Mouse (Mus musculus): ENCODE measurements at regions not wholly inside any gene's neighbourhood (a gene's known extent, or its start where the extent isn't known, plus 50 kb on each side); places are given as distances from the start of the nearest gene placed in this dataset.

DNA sequence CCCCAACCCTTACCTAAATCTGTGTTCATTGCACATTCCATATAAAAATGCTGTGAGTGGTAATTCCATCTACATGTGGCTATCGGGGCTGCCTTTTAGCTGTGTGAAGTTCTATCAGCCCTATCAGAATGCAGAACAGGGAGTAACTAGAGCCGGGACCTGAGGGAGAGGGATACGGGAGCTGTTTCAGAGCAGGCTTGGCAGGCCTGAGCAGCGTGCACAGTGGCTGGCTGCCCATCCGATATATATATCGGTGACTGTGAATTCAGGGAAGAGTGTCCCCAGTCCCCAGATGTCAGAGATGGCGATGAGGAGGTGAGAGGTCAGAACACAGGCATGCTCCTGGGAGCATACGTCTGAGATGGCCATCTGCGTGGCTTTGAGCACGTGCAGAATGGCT is 79.0 kb downstream of the Arl4c start:
- DNase-seq (ENCODE audit: low read depth), result no peak

DNA sequence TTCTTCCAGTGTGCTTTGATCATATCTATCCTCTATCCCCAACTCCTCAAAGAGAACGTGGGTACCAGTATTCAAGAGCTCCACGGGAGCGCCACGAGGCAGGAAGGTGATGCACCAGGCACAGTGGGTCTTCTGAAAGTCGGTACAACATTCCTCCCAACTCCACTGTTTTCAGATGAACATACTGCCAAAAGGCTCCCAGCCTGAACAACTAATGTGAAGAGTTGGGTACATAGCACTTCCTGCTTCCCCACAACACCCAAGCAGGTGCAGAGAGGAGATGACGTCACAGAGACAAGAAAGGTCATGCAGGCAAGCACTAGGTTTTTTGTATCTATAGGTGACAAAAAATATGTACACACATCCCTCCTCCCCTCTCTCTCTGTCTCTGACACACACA is 79.7 kb downstream of the Arl4c start:
- no peak for DNase-seq (ENCODE audit: low read depth)

DNA sequence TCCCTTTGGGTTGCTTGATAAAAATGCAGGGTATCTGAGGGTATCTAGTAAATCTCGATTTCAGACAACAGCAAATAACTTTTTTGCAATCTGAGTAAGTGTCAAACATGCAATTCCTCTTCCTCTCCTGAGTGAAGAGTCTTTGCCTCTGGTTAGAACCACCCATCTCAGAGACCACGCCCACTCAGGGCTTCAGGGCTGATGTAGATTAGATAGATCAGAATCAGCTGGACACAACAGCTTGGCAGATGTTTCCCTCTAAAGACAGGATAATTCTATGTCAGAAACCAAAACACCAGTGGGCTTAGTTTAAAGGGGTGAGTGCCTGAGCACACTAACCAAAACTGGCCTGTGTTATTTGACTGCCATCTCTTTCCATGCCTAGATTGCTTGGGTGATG is 80.8 kb downstream of the Arl4c start:
- peak; percentile 28 for DNase-seq (ENCODE audit: low read depth)

DNA sequence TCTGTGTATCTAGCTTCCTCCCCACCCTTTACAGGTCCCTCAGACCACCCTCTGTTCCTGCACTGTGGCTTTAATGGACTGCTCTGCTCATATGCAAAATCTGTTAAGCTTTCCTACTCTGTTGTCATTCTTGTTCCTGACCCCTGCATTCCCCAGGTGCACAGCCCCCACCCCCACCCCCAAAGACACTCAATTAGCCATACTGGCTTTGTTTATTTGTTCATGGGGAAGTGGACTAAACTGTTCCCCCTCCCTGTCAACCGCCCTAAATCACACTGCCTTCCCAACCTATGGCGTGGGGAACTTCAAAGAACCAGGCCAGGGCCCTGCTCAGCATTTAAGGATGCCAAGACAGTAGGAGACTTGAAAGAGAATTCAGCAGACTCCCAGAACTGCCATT is 89.0 kb downstream of the Arl4c start:
- DNase-seq (ENCODE audit: low read depth), result no peak

DNA sequence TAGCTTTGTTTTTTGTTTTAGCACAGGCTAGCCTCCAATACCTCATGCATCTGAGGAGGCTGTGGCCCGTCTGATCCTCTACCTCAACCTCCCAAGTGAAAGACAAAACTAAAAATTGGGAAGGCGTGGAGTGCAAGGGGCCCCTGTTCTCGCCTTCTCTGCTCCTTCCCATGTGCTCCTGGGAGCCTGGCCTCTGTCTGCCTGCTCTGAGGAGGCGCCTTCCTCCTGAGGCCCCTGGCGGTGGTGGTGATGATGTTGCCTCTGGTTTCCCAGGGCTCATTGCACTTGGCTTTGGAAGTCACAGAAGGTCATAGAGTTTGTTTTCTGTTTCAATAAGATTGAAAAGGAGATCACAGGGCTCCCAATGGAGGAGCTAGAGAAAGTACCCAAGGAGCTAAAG is 90.8 kb downstream of the Arl4c start:
- DNase-seq (ENCODE audit: low read depth), result no peak

DNA sequence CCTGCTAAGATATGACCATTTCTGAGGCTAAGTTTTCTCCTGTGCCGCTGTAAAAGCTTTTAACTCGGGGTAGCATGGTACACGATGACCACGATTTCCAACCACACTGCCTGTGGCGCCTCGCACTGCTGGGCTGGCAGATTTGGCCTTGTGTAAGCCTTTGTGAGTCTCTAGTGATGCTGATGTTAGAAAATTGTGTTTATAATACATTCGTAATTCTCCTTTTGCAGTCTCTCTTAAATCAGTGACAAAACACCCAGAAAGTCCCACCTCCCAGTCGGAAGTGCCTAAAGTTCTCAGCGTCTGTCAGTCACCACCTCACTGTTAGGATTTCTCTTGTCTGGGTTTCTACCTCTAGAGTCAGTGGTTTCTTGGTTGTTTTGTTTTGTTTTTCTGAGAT is 91.2 kb downstream of the Arl4c start:
- peak; percentile 31 for DNase-seq (ENCODE audit: low read depth)

DNA sequence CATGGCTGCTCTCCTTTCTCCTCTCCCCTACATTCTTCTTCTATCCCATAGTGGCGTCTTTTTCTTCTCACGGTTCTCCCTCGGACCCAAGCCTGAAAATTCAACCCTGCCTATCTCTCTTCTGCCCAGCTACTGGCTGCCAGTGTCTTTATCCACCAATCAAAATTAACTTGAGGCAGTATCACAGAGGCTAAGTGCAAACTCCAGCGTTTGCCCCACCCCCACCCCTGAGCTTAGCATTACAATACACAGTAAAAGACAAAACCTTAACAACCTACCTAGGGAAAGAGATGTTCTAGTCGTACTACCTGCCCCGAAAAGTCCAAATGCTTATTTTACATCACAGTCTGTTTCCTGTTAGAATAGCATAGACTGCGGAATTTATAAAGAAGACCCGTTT is 93.2 kb downstream of the Arl4c start:
- no peak for DNase-seq (ENCODE audit: low read depth)

DNA sequence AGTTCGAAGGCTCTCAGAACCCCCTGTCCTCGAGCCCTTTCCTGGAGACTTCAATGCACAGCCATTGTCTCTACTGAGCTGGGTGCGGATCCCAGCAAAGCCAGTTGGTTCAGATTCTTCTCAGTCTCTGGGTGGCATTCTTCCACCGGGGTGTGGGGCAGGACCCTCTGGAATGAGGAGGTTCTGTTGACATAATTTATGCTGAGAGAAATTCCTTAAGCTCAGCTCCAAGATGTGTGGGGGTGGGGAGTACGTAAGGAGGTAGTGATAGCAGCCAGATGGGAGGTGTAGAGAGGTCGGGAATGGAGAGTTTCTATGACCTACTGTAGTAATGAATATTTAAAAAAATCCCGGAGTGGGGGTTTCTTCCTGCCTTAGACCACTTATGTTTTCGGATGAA is 93.8 kb downstream of the Arl4c start:
- no peak for DNase-seq (ENCODE audit: low read depth)

DNA sequence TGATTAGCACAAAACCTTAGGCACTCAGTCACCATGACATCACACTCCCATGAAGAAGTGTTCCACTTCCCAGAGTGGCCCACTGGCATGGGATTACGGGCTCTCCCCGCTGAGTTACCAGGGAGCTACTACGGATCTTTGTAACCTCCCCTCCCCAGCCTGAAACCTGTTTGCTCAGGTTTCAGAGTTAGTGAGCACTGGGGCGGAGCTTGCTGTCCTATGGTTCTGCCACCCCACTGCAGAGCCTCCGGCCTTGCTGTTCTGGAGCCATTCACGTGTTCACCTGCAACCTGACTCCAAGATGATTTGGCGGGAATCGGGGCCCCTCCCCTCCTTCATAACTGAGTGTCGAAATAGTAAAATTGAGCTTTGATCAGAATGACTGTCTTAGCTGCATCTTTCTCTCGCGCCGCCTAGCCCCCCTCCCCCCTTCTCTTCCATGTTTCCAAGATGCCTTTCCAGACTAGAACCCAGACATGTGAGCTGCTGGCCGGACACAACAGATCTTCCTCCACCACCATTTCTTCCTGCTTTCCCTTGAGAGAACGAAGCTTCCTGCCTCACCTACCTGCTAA is 95.8 kb upstream of the Glrp1 start:
- no peak for DNase-seq (ENCODE audit: low read depth)

DNA sequence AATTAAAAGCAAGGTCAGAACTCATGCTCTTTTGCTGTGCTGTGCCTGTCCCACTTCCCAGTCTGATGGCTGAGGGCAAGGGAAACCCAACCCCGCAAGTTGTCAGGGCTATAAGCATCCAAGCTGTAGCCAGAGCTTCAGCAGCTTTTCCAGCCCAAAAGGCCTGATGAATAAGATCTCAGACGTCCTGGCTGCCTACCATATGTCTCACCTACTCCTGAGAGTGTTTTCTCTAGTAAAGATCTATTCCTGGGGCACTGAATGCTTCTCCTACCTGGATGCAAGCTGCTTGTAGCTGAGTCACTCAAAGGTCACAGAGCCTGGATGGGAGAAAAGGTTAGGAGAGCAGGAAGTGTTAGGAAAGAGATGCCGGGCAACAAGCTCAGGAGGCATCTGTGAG is 92.4 kb upstream of the Glrp1 start:
- DNase-seq (ENCODE audit: low read depth), result no peak

DNA sequence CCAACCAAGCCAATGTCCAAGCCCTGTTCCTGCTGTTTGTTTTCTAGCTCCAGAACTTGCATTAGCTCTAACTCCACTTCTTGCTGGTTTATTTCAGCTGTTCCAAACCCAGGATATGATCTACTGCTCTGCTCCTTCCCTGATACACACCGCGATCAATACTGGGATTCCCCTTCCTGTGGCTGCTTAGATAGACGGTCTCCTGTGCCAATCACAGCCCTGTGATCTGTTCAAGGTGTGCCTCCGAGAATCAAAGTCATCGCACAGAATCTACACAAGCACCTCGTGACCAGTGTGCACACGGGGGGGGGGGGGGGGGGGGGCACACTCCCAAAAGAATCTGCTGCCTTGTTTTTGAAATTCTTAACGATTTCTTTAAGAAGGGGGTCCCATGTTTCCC is 91.9 kb upstream of the Glrp1 start:
- no peak for DNase-seq (ENCODE audit: low read depth)

DNA sequence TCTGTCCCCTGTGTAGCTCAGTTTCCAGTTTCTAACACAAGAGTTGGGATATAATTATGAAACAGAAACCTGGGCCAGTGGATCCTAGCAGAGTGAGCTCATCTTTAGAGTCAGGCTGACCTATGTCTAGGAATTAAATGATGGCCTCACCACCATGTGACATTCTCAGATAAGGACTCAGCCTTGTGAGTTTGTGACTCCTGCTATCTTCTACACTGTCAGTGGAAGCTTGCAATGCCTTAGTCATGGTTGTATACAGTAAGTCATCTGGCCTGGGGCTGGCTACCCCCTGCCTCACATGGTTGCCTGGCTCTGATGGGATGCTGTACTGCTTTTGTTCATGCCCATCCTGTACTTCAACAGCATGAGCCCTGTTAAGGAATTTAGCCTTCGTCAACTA is 90.3 kb upstream of the Glrp1 start:
- no peak for DNase-seq (ENCODE audit: low read depth)

DNA sequence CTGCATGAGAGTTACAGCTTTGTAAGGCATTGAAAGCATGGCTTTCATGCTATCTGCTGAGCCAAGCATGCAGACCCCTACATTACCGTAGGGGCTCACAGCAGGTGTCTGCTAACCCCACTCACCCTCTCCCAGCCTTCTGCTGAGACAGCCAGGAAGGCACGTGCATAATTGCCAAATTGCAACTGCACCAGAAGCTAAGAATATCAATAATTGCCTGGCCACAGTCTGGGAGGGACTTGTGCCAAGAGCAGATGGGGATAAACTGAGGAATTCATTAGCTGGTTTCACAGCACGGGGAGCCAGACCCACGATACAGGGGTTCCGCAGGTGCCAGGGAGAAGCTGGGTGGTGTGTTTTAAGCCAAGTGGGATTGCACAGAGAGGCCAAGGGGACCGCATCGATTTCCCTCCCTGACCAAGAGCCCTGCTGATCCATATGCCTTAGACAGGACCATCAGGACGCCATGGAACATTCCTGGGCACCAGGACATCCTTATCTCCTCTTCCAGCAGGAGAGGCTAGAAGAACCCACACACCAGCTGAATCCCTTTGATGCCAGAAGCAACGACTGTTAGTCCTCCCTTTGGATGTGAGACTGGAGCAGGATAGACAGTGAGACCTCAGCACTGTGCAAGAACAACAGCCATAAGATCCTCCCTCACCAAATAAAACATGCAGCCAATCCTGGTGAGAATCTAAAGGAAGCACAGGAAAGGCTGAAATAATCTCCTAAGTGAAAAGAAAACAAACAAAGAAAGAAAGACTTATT is 84.8 kb upstream of the Glrp1 start:
- no peak for DNase-seq (ENCODE audit: low read depth)

DNA sequence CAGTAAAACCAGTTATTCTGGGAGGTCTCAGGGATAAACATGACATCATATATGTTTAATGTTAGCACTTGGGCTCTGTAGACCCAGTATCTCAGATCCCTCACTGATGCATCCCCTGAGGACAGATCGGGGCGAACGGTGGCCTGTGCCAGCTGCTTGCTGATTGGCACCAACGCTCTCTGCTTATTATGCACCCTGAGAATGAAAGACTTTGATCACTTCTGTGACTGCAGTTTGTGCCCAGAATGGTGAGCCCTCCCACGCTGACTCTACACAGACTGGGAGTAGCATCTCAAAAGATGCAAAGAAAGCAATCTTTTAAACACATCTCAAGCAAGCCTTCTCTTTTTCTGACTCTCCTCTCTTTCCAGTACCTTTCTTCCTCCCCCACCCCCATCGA is 82.2 kb upstream of the Glrp1 start:
- no peak for DNase-seq (ENCODE audit: low read depth)

DNA sequence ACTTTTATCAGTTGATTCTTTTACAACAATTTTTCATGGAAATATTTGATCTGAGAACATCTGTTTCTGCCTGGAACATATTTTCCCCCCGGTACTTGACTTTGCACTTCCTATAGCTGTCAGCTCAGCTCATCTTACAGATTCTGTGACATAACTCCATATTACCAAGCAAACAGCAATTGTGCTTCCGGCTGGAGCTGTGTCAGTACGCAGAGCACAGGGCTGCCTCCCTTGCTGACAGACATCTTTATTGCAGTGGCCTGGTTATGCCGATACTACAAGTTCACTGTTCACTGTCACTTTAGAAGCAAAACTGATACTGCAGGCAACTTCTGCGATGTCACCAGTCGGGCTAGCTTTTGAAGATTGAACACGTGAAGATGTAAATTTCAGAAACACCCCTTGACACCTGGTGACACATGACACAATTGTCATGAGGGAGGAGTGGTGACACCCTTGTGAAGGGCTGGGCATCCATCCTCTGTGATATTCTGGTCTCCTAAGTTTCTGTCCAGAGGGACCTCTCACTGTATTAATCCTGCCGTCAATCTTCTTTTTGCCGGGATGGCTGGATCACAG is 81.0 kb upstream of the Glrp1 start:
- no peak for DNase-seq (ENCODE audit: low read depth)

DNA sequence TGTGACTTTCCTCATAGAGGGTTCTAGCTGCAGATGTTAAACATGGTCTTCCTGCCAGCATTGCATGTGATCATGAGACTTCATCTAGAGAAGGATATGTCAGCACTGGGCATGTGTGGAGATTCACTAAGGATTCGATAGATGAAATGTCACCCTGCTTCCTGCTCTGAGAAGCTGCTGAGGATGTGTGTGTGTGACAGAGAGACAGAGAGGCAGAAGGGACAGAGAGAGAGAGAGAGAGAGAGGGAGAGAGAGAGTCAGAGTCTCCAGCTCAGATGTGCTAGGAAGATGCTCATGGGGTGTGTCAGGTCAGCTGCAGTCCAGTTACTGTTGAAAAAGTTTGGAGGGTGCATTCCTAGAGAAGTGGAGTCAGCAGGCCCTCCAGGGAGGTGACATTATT is 78.9 kb upstream of the Glrp1 start:
- DNase-seq (ENCODE audit: low read depth), result no peak

DNA sequence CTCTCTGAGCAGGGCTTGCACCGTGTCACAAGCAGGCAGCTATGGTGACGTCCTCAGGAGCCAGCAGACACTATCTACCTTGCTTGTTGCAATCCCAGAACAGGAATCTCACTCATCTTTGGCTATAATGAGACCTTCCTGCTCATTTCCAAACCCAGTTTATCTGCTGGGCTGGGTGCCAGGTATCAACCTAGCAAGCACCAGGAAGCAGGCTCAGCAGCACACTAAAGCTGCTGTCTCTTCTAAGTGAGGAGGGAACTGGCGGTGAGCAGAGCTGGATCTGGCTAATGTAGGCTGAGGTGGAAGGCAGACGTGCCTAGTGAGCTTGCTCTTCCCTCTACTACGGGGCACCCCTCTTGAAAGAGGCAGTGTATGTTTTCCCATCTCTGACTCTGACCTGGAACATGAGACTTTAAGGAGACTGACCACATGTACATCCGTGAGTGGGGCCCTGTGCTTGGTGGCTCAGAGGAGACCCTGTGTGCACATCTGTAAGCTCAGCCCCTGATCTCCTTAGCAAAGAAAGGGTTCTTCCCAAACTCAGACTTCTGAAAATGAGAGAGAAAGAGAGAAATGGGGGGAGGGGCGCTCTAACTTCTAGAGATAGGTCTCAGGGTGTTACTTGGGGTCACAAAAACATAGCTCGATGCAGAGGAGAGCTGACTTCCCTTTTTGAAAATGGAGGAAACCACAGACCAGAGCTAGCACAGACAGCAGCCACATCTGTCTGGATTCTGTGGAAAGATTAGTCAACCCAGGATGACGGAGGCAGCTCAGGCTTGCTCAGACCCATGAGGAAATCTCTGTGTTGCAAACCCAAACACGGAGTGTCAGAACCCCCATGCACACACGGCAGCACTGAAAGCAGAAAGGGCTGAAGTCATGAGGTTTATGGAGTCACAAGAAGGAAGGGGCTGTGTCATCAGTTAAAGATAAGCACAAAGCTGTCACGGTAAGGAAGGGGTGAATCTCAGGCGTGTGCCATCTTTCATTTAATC is 77.3 kb upstream of the Glrp1 start:
- peak; percentile 98 for DNase-seq (ENCODE audit: low read depth)

DNA sequence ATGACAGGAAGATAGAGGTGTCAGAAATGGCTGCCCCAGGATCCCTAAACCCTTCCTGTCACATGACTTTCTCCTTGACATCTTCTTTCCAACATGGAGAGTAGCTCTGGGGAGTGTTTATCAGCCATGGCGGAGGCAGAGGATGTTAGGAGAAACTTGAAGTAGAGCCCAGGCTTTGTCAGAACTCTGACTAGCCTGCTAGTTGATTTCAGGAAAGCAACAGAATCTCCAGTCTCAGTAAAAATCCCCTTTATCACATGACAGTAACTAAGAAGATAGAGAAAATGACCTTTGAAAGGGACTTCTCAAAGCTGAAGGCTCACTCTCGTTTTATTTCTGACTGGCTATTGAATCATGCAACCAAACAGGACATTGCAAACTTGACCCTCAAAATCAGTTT is 76.3 kb upstream of the Glrp1 start:
- DNase-seq (ENCODE audit: low read depth), result no peak

DNA sequence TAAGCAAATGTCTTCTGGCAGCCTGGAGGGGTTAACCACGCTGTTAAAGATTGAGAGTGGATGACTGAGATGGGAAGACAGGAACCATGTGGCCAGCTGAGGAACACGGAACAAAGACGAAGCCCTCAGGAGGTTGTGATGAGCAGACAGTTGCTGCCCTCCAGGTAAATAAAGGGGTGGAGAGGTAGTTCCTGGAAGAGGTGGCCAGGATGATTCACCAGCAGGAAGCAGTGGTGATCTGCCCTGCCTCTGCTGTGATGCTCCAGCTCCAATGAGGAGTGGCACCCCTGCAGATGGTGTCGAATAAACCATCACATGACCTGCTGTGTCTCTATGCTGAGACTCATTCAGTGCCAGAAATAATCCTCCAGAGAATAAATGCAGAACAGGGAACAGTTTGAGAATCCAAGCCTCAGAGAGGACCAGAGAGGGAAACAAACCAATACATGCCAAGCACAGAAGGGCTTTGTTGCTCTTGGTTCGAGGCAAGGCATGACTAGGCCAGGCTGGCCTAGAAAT is 74.7 kb upstream of the Glrp1 start:
- DNase-seq (ENCODE audit: low read depth), result no peak

DNA sequence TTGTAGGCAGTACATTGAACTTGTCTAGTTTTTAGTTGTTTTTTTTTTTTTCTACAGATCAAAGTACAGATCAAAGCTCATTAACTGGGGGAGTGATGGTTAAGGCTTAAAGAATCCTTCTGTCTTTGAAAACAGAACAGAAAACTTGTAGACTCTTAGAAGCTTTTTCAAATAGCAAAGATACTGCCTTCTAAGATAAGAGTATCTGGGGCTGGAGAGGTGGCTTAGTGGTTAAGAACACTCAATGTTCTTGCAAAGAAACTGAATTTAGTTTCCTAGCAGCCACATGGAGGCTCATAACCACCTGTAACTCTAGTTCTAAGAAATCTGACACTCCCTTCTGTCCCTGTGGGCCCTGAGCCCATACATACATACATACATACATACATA is 68.4 kb upstream of the Glrp1 start:
- no peak for DNase-seq (ENCODE audit: low read depth)

DNA sequence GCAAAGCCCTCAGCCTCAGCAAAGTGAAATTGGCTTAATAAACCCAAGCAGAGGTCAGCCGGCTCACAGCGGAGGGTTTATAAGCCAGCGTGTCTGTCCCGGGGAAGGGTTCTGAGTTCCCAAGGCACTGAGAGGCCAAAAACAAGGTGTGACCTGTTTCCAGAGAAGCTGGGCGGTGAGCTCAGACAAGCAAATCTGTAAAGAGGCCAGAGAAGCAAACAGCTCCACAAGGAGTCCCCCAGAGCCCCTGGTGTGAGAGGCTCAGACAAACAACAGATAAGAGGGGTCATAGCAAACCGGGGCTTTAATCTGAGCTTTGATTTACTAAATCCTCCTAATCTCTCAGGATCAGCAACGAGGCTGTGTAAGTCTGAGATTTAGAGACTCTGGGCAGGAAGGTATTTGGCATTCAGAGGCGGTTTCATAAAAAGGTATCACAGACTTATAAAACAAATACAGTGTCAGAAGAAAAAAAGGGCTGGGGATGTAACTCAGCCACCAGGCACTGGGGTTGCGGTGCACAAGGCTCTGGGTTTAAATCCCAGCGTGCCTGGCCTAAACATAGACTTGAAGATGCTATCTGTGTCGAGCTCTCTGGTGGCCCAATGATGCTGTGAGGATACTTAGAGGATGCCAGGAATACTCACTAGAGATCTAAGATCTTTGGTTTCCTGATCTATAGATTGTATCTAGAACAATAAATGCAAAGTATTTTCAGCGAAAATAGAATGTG is 67.8 kb upstream of the Glrp1 start:
- DNase-seq (ENCODE audit: low read depth), result no peak

All from 416B (cell line).